Mouse (Mus musculus): ENCODE measurements around the gene Akr1d1. TPM values are rescaled to one million over a fixed set of nuclear protein-coding genes. Genes with fewer than 3 reads are reported as not detected.

The Akr1d1 gene
- total and polyA plus RNA-seq, 2 experiments from 2014 or later = not detected

DNA sequence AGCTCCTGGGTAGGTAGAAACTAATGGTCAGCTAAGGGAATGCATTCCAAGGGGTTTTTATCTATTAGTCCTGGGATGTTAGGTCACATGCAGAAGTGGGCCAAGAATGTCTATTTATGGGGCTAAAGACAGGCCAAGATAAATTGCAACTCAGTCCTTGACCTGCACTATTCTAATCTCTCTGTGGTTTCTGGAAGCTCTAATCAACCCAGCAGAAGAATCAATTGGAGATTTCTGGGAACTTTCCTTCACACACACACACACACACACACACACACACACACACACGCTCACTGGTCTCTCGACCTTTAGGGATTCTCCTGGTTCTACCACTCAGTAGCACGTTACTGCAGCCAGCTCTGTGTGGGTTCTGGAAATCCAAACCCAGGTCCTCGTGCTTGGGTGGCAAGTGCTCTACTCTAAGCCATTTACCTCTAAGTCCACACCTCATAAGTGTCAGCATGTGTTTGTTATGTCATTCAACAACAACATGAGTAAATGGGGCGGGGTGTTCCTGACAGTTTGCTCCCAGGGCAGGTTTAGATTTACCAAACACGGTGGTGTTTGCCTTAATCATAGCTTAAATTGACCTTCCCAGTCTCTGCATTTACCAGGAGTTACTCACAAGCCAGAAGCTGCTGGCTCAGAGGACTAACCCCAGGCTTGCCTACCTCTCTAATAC, 82.8 kb downstream of the Akr1d1 start:
- no peaks in the 10 kb centered on the region for H3K36me3 ChIP-seq (ENCODE audit: insufficient read depth, low read length)
- DNase-seq (ENCODE audit: low spot score) = no peak
- H3K4me2 ChIP-seq (ENCODE audit: low read depth, low read length) = no peak overlapping the region
- 92% methylated on average over 6 of the region's 6 CpGs for WGBS
- TF ChIP-seq CTCF (IDR thresholded peaks at IDR 0.05; ENCODE audit: low read depth) = no peak
- H3K4me1 ChIP-seq (ENCODE audit: insufficient read depth, low read length) = no peaks in the 10 kb centered on the region
- ATAC-seq = no peak
- no peak overlapping the region for H3K4me3 ChIP-seq (ENCODE audit: low read length)
- H3K27ac ChIP-seq = no peak overlapping the region
- H3K9me3 ChIP-seq (ENCODE audit: low read length) = no peaks in the 10 kb centered on the region
- no peak overlapping the region for H3K9ac ChIP-seq (replicated peaks; ENCODE audit: low read length)
- H3K27me3 ChIP-seq (ENCODE audit: insufficient read depth, low read length) = no peaks in the 10 kb centered on the region

DNA sequence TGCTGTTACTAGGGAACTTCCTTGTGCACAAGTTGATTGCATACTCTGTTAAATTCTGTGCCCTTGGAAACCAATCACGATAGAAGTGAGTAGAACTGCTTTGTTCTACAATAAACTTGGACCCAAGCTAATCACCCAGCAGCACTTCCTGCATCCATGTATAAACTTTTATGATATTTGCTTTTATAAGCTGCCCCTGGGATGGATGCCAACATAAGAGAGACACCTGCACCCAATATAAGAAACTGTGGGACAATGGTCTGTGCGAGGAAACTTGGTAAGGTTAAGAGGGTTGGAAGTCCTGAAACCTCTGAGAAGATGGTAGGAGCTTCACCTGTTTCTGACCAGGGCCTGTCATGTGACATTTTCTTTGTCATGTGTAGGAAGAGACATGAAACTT, 85.5 kb downstream of the Akr1d1 start:
- ATAC-seq = no peak

DNA sequence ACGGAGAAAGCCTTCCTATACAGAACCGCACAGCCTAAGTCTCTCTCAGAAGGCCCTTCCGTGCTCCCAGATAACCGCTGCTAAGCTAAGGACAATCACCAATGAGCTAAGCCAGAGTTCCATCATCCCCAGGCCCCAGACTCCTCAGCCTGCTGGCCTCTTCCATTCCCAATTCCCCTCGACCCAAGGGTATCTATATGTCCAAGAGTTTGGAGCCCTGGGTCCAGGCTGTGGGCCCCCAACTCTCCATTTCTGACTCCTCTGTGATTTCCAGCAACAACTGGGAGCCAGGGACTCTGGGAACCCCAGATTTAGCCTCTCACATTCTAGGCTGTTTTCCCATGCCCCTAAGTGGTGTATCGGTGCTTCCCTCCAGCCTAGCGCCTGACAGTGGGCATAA, 86.2 kb downstream of the Akr1d1 start:
- 96% methylated on average over 7 of the region's 7 CpGs for WGBS
- TF ChIP-seq CTCF (IDR thresholded peaks at IDR 0.05; ENCODE audit: low read depth) = no peak
- no peak overlapping the region for H3K9ac ChIP-seq (replicated peaks; ENCODE audit: low read length)
- no peaks in the 10 kb centered on the region for H3K36me3 ChIP-seq (ENCODE audit: insufficient read depth, low read length)
- ATAC-seq (no peak), DNase-seq (ENCODE audit: low spot score) (no peak)
- no peaks in the 10 kb centered on the region for H3K9me3 ChIP-seq (ENCODE audit: low read length)
- no peak overlapping the region for H3K27ac ChIP-seq
- H3K4me1 ChIP-seq (ENCODE audit: insufficient read depth, low read length) = no peaks in the 10 kb centered on the region
- no peak overlapping the region for H3K4me3 ChIP-seq (ENCODE audit: low read length)
- no peak overlapping the region for H3K4me2 ChIP-seq (ENCODE audit: low read depth, low read length)
- H3K27me3 ChIP-seq (ENCODE audit: insufficient read depth, low read length) = no peaks in the 10 kb centered on the region

More for the DNA sequence above, 85.5 kb downstream of the Akr1d1 start:
- no peak for DNase-seq (ENCODE audit: low spot score)
- 86% methylated on average over 2 of the region's 2 CpGs for WGBS
- Histone ChIP-seq H3K4me2 (ENCODE audit: low read depth, low read length) (no peak overlapping the region), H3K27ac (no peak overlapping the region), H3K36me3 (ENCODE audit: insufficient read depth, low read length) (no peaks in the 10 kb centered on the region), H3K9me3 (ENCODE audit: low read length) (no peaks in the 10 kb centered on the region), H3K9ac (replicated peaks; ENCODE audit: low read length) (no peak overlapping the region), H3K27me3 (ENCODE audit: insufficient read depth, low read length) (no peaks in the 10 kb centered on the region), H3K4me3 (ENCODE audit: low read length) (no peak overlapping the region), H3K4me1 (ENCODE audit: insufficient read depth, low read length) (no peaks in the 10 kb centered on the region)
- no peak for TF ChIP-seq CTCF (IDR thresholded peaks at IDR 0.05; ENCODE audit: low read depth)

DNA sequence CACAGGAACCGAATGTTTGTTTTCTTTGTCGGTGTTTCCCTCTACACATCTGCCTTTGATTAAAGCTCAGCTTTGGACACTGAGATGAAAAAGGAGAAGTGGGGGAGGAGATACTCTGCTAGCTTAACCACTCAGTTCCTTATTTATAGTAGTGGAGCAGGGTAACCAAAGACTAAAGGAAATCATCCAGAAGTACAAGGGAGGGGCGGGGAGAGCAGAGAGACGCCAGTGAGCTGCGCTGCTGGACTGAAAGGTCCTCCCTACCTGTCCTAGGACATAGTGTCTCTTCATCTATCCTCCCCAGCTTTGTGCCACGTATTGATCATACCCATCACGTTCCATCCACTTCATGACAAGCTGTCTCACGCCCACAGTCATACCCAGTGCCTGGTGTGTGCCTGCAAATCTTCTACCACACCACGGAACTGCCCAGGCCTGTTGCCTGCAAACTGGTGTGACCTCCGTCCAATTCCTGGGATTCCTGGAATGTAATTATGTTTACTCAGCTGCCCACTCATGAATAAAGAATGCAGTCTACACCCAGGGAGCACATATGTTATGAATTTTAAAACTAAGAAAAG, 87.5 kb downstream of the Akr1d1 start:
- Histone ChIP-seq H3K9ac (replicated peaks; ENCODE audit: low read length) (no peak overlapping the region), H3K4me1 (ENCODE audit: insufficient read depth, low read length) (no peaks in the 10 kb centered on the region), H3K27me3 (ENCODE audit: insufficient read depth, low read length) (no peaks in the 10 kb centered on the region), H3K4me2 (ENCODE audit: low read depth, low read length) (no peak overlapping the region), H3K27ac (no peak overlapping the region), H3K9me3 (ENCODE audit: low read length) (no peaks in the 10 kb centered on the region), H3K36me3 (ENCODE audit: insufficient read depth, low read length) (no peaks in the 10 kb centered on the region), H3K4me3 (ENCODE audit: low read length) (no peak overlapping the region)
- TF ChIP-seq CTCF (IDR thresholded peaks at IDR 0.05; ENCODE audit: low read depth) = no peak
- ATAC-seq (no peak), DNase-seq (ENCODE audit: low spot score) (no peak)
- 73% methylated on average over 10 of the region's 10 CpGs for WGBS

Other genes with a start within 250 kb of the Akr1d1 start
- 20.1 and 22.3 TPM in 2 replicates for gene Dgki, start 230.0 kb upstream of the Akr1d1 start, total RNA-seq (2014; rRNA removed)
- 4.4 and 4.5 TPM in 2 replicates for gene Dgki, start 230.0 kb upstream of the Akr1d1 start, polyA plus RNA-seq (2015; fragmentation: Nextera tagmentation; extraction: Ambion mirVana)
- gene Creb3l2, start 88.0 kb upstream of the Akr1d1 start, total RNA-seq (2014; rRNA removed) = 5.5 and 6.3 TPM in 2 replicates
- 1.9 and 2.2 TPM in 2 replicates for gene Creb3l2, start 88.0 kb upstream of the Akr1d1 start, polyA plus RNA-seq (2015; fragmentation: Nextera tagmentation; extraction: Ambion mirVana)

Measured in hindbrain, postnatal 0 days (tissue).